Mouse (Mus musculus) neural tube, embryonic 15.5 days (tissue): ENCODE data around the gene Tspan9. TPM values are rescaled to one million over a fixed set of nuclear protein-coding genes. Genes with fewer than 3 reads are reported as not detected.

Experiments used
- microRNA-seq: library from miRNA; unstranded; fragments of <30 nt; microRNA quantifications from one replicate; pipeline ENCODE4, GENCODE M21; 2017
- polyA plus RNA-seq: library from polyadenylated mRNA; unstranded; fragments of >200 nt; fragmentation: Nextera tagmentation; extraction: Ambion mirVana; gene quantifications from 2 replicates; pipeline ENCODE4 v1.2.1, GENCODE M21; 2015

Tspan9 gene
- polyA plus RNA-seq, 1 experiment from 2014 or later: 48.3 TPM

Small RNA genes within 50 kb of the gene (microRNA-seq; reads per million reads assigned to microRNA genes)
- gene Gm26338: not detected

Other genes starting within 250 kb of the Tspan9 start
- gene Tead4, start 157.2 kb upstream of the Tspan9 start, polyA plus RNA-seq: 0.89 and 0.93 TPM in 2 replicates
- 19.1 and 21.8 TPM in 2 replicates for gene Tulp3, start 212.3 kb upstream of the Tspan9 start, polyA plus RNA-seq
- gene Rhno1, start 219.3 kb upstream of the Tspan9 start, polyA plus RNA-seq: 72.2 and 85.9 TPM in 2 replicates
- 5.3 and 11.7 TPM in 2 replicates for gene Foxm1, start 219.4 kb upstream of the Tspan9 start, polyA plus RNA-seq
- 0.33 and 0.54 TPM in 2 replicates for gene Tex52, start 231.9 kb upstream of the Tspan9 start, polyA plus RNA-seq
- gene Gm44596, start 231.9 kb upstream of the Tspan9 start, polyA plus RNA-seq: not detected in 2 replicates